Mouse (Mus musculus) myocyte (in vitro differentiated cells): ENCODE measurements around the gene Ttll5.

ENCODE experiments used
- CEBPB ChIP-seq: IDR thresholded peaks from 2 replicates; pipeline ENCODE4 v1.6.1; 2011; ENCODE audit warnings: mild to moderate bottlenecking, moderate library complexity; ENCODE audit not compliant: poor library complexity, insufficient read depth, severe bottlenecking
- E2F4 ChIP-seq: IDR thresholded peaks from one replicate; pipeline ENCODE4 v1.6.1; 2011; ENCODE audit warnings: mild to moderate bottlenecking, control low read depth, moderate library complexity; ENCODE audit not compliant: insufficient read depth
- MAX ChIP-seq: IDR thresholded peaks from one replicate; pipeline ENCODE4 v1.6.1; 2011; ENCODE audit warnings: low read depth, mild to moderate bottlenecking, control low read depth
- MYOD1 ChIP-seq, 3 experiments: IDR thresholded peaks; one replicate each; pipeline ENCODE4 v1.6.1; 2011; ENCODE audit warnings: control low read depth in 2 of 3, low read depth in 2 of 3, mild to moderate bottlenecking in 2 of 3, moderate library complexity in 1 of 3; ENCODE audit not compliant: insufficient read length in 2 of 3, control insufficient read depth in 1 of 3
- MYOG ChIP-seq, 3 experiments: IDR thresholded peaks; one replicate each; pipeline ENCODE4 v1.6.1; 2011; ENCODE audit warnings: control low read depth in 2 of 3, low read depth in 2 of 3, mild to moderate bottlenecking in 2 of 3; ENCODE audit not compliant: insufficient read length in 2 of 3, control insufficient read depth in 1 of 3, insufficient read depth in 1 of 3
- POLR2A ChIP-seq: IDR thresholded peaks from one replicate; pipeline ENCODE4 v1.6.1; 2011; ENCODE audit warnings: low read depth, mild to moderate bottlenecking, control low read depth, moderate library complexity; ENCODE audit not compliant: insufficient read length
- POLR2AphosphoS2 ChIP-seq: IDR thresholded peaks from one replicate; pipeline ENCODE4 v1.6.1; 2011; ENCODE audit warnings: low read depth, control low read depth; ENCODE audit not compliant: insufficient read length
- SRF ChIP-seq: IDR thresholded peaks from one replicate; pipeline ENCODE4 v1.6.1; 2011; ENCODE audit warnings: low read depth; ENCODE audit not compliant: control insufficient read depth, insufficient read length
- TCF12 ChIP-seq: IDR thresholded peaks from one replicate; pipeline ENCODE4 v1.6.1; 2011; ENCODE audit warnings: mild to moderate bottlenecking, control low read depth; ENCODE audit not compliant: poor library complexity, insufficient read depth, severe bottlenecking
- USF1 ChIP-seq: IDR thresholded peaks from one replicate; pipeline ENCODE4 v1.6.1; 2011; ENCODE audit warnings: low read depth, mild to moderate bottlenecking, control low read depth, moderate library complexity

GRCm38 (mm10) chr12:86082481-86083012, 258.1 kb downstream of the Ttll5 start, which contains the start of gene Ift43:
- TF ChIP-seq POLR2A (peak; percentile 82), POLR2AphosphoS2 (peak; percentile 76), TCF12 (no peak), USF1 (no peak), CEBPB (no peak), MYOG (IDR thresholded peaks at IDR 0.05; ENCODE audit: control insufficient read depth in 1 of 3, insufficient read depth in 1 of 3, insufficient read length in 2 of 3, low read depth in 2 of 3) (no peak), MYOD1 (IDR thresholded peaks at IDR 0.05; ENCODE audit: control insufficient read depth in 1 of 3, insufficient read length in 2 of 3, low read depth in 2 of 3) (no peak), MAX (no peak), SRF (no peak), E2F4 (no peak)
